Mouse (Mus musculus): ENCODE data around the gene Capg.

Capg gene

GRCm38 (mm10) chr6:72571826-72572225 is 27.6 kb downstream of the Capg start:
- DNase-seq, result no peak

DNA sequence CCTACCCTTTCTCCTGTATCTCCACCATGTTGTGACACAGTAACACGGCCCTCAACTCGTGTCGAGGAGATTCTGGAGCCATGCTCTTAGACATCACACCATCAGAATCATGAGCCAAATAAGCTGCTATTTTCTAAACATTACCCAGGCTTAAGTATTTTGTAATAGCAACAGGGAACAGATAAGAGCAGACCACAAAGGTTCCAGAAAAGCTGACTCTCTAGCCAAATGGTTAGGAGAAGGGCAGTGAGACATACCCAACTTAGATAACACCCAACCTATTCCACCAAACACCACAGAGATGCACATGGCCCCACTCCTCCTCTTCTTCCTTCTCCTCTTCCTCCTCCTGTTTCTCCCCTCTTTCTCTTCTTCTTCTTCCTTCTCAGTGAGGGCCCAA is 31.9 kb downstream of the Capg start:
- no peak for DNase-seq

GRCm38 (mm10) chr6:72581625-72582382 is 37.6 kb downstream of the Capg start:
- DNase-seq, result no peak

DNA sequence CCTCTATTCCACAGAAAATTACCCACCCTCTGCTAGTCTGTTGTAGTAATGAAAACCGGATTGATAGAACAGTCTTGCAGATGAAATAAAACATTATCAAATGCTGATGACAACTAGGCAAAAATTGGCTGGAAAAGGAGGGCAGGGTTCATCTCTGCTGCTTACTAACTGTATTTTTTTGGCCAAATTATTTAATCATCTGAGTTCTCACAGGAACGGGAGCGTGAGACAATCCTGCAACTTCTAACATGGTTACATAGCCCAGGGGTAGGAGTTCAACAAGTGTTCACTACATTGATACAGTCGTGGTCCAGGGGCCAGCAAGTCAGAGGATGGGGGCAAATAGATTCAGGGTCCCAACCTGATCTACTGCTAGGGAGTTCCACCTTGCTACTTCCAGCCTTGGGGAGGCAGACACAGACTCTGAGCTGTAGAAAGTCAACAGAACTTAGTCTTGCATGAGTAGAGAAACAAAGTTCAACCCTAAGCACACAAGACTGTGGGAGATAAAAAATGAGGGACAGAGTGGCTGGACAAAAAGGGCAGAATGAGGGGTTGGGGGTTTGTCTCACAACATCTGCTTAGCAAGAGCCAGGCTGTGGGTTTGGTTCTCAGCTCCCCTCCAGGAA is 39.1 kb downstream of the Capg start:
- no peak for DNase-seq

DNA sequence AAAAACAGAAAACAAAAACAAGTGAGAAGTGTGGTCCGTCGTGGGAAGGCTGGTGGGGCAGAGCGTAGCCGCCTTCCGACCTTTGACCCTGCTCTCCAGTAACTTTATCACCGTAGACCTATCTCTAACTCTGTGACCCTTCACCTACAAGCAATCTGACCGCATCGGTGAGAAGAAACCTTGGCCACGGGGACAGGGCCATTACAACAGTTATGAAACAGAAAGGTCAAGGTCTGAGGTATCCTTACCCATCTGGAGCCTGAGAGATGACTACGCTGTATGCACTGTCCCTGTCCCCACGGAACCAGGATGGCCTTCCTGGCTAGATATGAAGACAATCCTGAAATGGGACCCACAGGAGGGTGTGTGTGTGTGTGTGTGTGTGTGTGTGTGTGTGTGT is 40.0 kb downstream of the Capg start:
- DNase-seq, result no peak

- no peak for DNase-seq
These were observed 42.5 kb downstream of the Capg start for GRCm38 (mm10) chr6:72586701-72587100.

- no peak for DNase-seq
These were observed 44.1 kb downstream of the Capg start for GRCm38 (mm10) chr6:72588307-72588706.

DNA sequence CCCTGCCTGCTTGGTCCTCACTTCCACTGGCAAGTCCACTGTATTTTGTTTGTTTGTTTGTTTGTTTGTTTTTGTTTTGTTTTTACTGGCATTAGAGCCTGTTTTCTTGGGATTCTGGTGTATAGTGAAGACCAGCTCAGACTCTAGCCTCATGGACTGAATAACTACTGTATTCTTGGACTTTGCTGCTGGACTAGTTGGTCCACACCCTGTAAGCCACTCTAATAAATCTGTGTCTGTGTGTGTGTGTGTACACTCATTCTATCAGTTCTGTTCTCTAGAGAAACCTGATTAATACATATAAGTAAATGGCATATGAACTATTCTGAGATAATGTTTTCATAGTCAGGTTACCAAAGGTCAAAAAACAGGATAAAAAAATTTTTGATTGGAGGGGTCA is 45.9 kb downstream of the Capg start:
- DNase-seq, result no peak

DNA sequence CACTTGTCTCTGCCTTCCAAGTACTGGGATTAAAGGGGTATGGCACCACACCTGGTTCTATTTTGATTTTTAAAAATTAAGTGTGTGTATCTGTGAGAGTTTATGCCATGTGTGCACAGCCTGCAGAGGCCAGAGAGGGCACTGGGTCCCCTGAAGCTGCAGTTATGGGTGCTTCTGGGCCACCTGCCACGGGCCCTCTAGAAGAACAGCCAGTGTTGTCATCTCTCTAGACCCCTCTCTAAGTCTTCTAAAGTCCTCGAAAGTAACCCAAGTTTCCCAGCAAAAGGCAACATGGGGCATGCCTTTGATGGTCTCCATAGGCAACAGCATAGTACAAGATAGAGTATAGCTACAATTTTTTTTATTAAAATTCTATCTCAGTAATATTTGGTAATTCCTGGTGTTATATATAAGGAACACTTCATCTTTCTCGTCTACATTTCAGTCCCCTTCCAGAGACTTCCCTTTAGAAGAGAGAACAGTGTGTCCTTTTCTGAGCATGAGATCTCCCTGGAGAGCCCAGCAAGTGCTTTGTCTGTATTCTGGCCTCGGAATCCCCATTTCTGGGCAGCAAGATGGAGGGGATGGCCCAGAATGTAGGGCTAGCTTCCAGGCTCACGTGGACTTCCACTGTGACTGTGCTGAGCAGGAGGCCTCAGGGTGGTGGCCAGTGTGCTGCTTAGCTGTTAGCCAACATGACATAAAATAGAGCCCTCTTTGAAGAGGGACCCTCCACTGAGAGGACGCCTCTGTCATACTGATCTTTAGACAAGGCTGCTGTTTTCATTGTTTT is 49.0 kb downstream of the Capg start:
- DNase-seq, result no peak

DNA sequence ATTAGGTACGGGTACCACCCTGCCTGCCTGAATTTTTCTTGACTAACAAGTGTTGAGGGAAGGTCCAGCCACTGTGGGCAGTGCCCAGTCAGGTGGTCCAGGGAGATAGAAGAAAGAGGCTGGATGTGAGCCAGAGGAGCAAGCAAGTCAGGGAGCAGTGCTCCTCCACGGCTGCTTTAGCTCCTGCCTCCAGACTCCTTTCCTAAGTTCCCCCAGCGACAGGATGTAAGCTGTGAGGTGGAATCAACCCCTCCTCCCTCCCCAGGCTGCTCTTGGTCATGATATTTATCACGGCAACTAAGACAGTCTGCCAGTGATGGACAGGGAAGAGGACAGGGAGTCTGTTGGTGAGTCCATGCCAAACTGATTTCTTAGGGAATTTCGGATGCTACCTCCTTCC is 49.7 kb downstream of the Capg start:
- no peak for DNase-seq

DNA sequence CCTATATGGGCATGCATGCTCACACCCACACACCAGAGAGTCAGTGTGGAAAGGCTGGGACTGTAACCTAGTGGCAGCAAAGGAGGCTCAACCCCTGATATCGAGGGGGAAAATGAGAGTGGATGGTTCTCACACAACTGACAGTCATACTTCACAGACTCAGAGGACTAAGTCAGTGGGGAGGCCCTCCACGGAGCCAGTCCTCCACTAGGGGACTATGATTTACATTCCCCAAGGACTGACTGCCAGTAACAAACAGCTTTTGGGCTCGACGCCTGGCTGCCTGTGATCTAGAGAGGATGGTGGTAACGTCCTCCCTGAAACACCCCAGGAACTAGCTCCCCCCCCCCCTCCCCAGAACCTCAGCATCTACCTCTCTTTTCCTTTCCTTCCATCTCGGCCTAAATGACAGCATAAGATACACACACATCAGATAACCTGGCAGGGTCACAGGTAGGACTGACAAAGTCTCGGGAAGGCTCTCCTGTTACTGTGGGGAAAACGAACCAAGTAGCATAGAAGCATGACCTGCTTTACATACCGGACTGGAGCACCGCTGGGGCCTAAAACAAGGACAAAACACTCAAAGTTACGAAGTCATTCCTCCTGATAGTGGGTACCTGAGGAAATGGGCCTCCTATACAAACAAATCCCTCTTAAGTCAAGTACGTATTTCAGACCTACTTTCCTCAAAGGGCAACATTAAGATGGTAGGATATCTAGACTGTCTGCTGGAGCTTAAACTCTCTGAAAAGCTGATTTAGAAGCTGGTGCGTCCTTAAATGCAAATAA is 53.1 kb downstream of the Capg start:
- peak; percentile 61 for DNase-seq

- DNase-seq, result peak; percentile 96
These were observed 54.0 kb downstream of the Capg start, which contains the start of the genes Elmod3 and Retsat for GRCm38 (mm10) chr6:72597956-72598753. Gene Elmod3 (minus strand): TSS chr6:72598413. Gene Retsat (plus strand): TSS chr6:72598475.

DNA sequence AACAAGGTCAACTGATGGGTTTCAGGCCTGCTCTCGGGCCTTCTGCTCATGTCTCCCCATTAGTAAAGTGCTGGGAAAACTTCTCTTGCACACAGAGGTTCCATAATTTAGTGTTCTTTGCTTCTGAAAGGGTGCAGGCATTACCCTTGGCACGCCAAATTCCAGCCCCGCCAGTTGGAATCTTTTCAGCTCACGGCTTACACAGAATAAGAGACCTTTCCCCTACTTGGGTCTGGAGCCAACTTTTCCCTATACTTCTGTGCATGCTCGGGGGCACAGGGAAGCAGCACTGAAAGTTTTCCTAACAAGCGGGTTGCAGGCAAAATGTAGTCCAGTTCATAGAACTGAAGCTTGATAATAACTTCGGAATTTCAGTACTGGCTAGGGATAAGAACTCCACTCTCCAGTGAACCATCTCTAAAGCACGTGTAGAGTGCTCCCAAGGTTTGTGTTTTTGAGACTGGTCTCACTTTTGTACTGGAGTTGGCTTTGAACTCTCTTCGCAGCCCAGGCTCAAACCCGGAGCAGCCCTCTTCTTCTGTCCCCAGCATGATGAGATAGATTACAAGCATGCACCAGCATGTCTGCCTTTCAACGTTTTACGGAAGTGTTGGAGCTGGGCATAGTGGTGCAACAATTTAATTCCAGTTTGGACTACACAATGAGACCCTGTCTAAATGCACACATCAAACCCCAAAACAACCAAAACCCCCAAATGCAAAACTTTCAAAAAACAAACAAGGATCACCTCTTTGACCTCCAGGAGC is 54.8 kb downstream of the Capg start:
- peak; percentile 77 for DNase-seq

DNA sequence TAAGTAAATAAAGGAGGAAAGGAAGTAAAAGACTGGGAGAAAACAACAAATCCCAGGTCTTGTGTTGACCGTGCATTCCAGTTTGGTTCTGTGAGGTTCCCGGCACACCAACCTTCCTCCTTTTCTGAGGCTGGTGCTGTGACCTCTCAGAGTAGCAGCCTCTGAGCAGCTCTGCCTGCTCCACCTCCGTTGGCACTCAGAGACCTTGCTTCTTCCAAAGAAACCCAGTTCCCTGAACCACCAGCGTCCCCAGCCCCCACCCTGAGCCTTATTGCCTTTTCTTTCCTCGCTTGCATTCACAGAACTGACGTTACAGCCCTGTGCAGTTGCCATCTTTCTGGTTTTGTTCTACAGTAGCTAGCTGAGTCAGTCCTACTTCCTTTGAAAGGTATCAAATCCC is 56.0 kb downstream of the Capg start:
- no peak for DNase-seq

DNA sequence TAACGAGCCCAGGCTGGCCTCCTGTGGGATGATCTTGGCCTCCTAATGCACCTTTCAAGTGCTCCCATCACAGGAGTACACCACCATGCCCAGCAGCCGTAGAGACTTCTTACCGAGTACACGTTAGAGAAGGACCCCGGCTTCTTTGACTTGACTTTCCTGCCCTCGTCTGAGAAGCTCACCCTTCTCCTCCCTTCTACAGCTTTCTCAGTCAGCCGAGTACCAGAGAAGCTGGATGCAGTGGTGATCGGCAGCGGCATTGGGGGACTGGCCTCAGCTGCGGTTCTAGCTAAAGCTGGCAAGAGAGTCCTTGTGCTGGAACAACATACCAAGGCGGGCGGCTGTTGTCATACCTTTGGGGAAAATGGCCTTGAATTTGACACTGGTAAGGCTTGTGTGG is 56.6 kb downstream of the Capg start:
- no peak for DNase-seq

GRCm38 (mm10) chr6:72601732-72602131 is 57.5 kb downstream of the Capg start:
- peak; percentile 92 for DNase-seq

GRCm38 (mm10) chr6:72604066-72604465 is 59.9 kb downstream of the Capg start:
- DNase-seq, result no peak

GRCm38 (mm10) chr6:72607060-72607459 is 62.9 kb downstream of the Capg start:
- no peak for DNase-seq

- DNase-seq, result peak; percentile 50
These were observed 63.5 kb downstream of the Capg start for GRCm38 (mm10) chr6:72607676-72608075.

GRCm38 (mm10) chr6:72608662-72609184 is 64.5 kb downstream of the Capg start:
- no peak for DNase-seq

DNA sequence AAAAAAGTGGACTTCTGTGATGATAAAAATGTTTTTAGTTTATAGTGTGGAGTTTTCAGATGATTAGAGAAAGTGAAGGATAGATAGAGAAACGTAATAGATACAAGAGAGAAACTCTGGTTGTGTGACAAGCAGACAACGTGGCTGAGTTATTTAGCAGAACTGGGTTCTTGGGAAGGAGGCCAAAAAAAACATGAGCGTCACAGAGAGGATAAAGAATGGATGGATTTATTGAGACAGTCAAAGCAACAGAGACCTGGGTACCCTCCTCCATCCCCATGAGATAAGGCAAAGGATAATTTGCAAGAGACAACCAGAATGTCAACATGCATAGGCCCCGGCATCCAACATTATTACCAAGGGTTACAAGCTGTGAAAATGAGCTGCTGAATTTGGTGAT is 66.1 kb downstream of the Capg start:
- no peak for DNase-seq
